Mouse (Mus musculus) forebrain, embryonic 16.5 days (tissue): ENCODE measurements around the gene Phactr1. TPM values are rescaled to one million over a fixed set of nuclear protein-coding genes. Genes with fewer than 3 reads are reported as not detected.

Source experiments
- ATAC-seq: fragments of 200-750 bp; cut with Nextera tagmentation; 2 replicates; pipeline ENCODE4 v1.8.0; 2017; ENCODE audit warnings: mild to moderate bottlenecking, moderate library complexity
- H3K27ac ChIP-seq: fragments of 300-500 bp; sonication (generic); 2 replicates; pipeline ENCODE4 v1.5.1; 2014; ENCODE audit warnings: low read length, control low read depth
- H3K27me3 ChIP-seq: fragments of 300-500 bp; sonication (generic); replicated peaks from 2 replicates; pipeline ENCODE4 v1.6.1; 2014; ENCODE audit warnings: low read length; ENCODE audit not compliant: control insufficient read depth, insufficient read depth
- H3K36me3 ChIP-seq: fragments of 300-500 bp; sonication (generic); 2 replicates; pipeline ENCODE4 v1.6.1; 2014; ENCODE audit not compliant: control insufficient read depth, insufficient read depth
- H3K4me1 ChIP-seq: fragments of 300-500 bp; sonication (generic); replicated peaks from 2 replicates; pipeline ENCODE4 v1.6.1; 2014; ENCODE audit warnings: low read length; ENCODE audit not compliant: control insufficient read depth, insufficient read depth
- H3K4me2 ChIP-seq: fragments of 300-500 bp; sonication (generic); 2 replicates; pipeline ENCODE4 v1.6.1; 2014; ENCODE audit warnings: mild to moderate bottlenecking, low read length, control low read depth
- H3K4me3 ChIP-seq: fragments of 300-500 bp; sonication (generic); replicated peaks from 2 replicates; pipeline ENCODE4 v1.5.1; 2014; ENCODE audit warnings: mild to moderate bottlenecking, low read length, control low read depth
- H3K9ac ChIP-seq: fragments of 300-500 bp; sonication (generic); replicated peaks from 2 replicates; pipeline ENCODE4 v1.6.1; 2014; ENCODE audit warnings: low read depth, low read length, control low read depth
- H3K9me3 ChIP-seq: fragments of 300-500 bp; sonication (generic); 2 replicates; pipeline ENCODE4 v1.6.1; 2016; ENCODE audit warnings: low read length; ENCODE audit not compliant: control insufficient read depth
- WGBS: fragments of 180-500 bp; shearing (Covaris S2); extraction: QIAGEN DNeasy Blood & Tissue Kit; methylation state at CpG from one replicate; pipeline ENCODE4 v1.1.7; 2014; 5-methylcytosine and 5-hydroxymethylcytosine counted together
- polyA plus RNA-seq: library from polyadenylated mRNA; unstranded; fragments of >200 nt; fragmentation: Nextera tagmentation; extraction: Ambion mirVana; gene quantifications from 2 replicates; pipeline ENCODE4 v1.2.1, GENCODE M21; 2015

The Phactr1 gene
- polyA plus RNA-seq, 1 experiment from 2014 or later, result 82.7 TPM

DNA sequence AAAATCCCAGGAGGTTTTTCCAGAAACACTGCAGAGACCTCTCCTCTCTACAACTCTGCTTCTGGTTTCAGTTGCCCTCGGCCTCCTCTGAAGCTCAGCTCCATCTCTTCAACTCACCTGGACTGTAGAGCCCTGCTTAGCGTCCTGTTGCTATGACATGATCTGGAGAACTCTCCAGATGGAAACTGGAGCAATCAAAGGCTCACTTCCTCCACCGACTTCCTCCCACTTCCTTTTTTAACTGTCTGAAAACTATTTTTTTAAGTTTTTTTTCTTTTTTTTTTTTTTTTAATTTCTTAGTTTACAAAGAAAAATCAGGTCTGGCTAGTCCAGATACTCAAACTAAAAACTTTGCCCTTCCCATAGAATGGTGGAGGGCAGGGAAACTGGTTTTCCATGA is 318.9 kb downstream of the Phactr1 start:
- Histone ChIP-seq H3K9ac (no peak overlapping the region), H3K27ac (no peak overlapping the region), H3K9me3 (no peaks in the 10 kb centered on the region), H3K36me3 (no peaks in the 10 kb centered on the region), H3K4me2 (no peak overlapping the region), H3K27me3 (no peaks in the 10 kb centered on the region), H3K4me3 (no peak overlapping the region), H3K4me1 (peaks cover 3% of the 10 kb centered on the region; the same call in 1 of the 2 replicates)
- WGBS, result 79% methylated on average over 3 of the region's 3 CpGs
- no peak for ATAC-seq

- Histone ChIP-seq H3K27me3 (no peaks in the 10 kb centered on the region), H3K9ac (no peak overlapping the region), H3K4me2 (no peak overlapping the region), H3K36me3 (no peaks in the 10 kb centered on the region), H3K27ac (no peak overlapping the region), H3K9me3 (no peaks in the 10 kb centered on the region), H3K4me1 (peaks cover 3% of the 10 kb centered on the region; the same call in 1 of the 2 replicates), H3K4me3 (no peak overlapping the region)
- 39% methylated on average over 3 of the region's 3 CpGs for WGBS
- no peak for ATAC-seq
These were observed 324.7 kb downstream of the Phactr1 start for GRCm38 (mm10) chr13:43005131-43005579.

- WGBS, result 58% methylated on average over 5 of the region's 5 CpGs
- ATAC-seq, result no peak
These were observed 328.0 kb downstream of the Phactr1 start for GRCm38 (mm10) chr13:43008466-43008865.

DNA sequence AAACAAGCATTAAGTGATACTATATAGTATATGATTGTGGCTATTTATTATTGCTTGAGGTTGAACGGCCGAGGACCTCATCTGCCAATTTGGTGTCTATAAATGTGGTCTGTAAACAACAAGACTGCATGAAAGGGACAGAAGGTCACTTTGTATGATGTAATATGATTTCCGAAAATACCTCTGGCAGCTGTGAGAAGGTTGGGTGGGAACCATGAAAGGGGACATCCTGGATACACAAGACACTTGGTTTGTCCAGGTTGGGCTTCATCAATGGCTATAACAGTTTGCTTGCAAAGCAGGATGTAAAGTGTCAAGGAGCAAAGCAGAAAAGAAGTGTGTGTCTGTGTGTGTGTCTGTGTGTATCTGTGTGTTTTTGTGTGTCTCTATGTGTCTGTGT is 329.2 kb downstream of the Phactr1 start:
- Histone ChIP-seq H3K27ac (no peak overlapping the region), H3K36me3 (no peaks in the 10 kb centered on the region), H3K4me3 (no peak overlapping the region), H3K27me3 (no peaks in the 10 kb centered on the region), H3K9me3 (no peaks in the 10 kb centered on the region), H3K4me1 (peaks cover 6% of the 10 kb centered on the region; the same call in 1 of the 2 replicates), H3K4me2 (no peak overlapping the region), H3K9ac (no peak overlapping the region)
- WGBS, result 90% methylated on average over 3 of the region's 3 CpGs
- ATAC-seq, result no peak

More at GRCm38 (mm10) chr13:43008466-43008865, 328.0 kb downstream of the Phactr1 start:
- Histone ChIP-seq H3K27me3 (no peaks in the 10 kb centered on the region), H3K36me3 (no peaks in the 10 kb centered on the region), H3K4me3 (no peak overlapping the region), H3K4me1 (peaks cover 6% of the 10 kb centered on the region; the same call in 1 of the 2 replicates), H3K9ac (no peak overlapping the region), H3K4me2 (no peak overlapping the region), H3K27ac (no peak overlapping the region), H3K9me3 (no peaks in the 10 kb centered on the region)

DNA sequence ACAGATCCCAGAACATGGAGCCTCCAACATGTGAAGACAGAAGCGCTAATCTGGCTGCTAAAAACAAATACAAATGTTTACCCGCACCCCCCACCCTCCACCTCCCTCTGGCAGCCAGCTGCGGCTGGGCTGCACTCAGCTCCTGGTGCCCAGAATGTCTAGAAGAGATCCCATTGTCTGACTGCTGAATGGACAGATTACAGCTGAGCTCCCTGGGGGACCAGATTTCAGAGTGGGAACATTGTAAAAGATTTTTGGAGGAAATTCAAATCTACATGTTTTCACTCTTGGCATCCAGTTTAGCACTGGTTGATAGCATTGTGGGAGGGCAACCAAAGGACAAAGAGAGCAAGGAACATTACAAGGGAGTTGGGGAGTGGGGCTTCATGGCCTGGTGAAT is 331.1 kb downstream of the Phactr1 start:
- Histone ChIP-seq H3K36me3 (no peaks in the 10 kb centered on the region), H3K9me3 (no peaks in the 10 kb centered on the region), H3K9ac (no peak overlapping the region), H3K27ac (no peak overlapping the region), H3K4me1 (peaks cover 8% of the 10 kb centered on the region; the same call in 1 of the 2 replicates), H3K27me3 (no peaks in the 10 kb centered on the region), H3K4me3 (no peak overlapping the region), H3K4me2 (no peak overlapping the region)
- ATAC-seq, result 0 out of 2 replicates have a peak, but pooled peaks have one; percentile 63
- 28% methylated on average over 3 of the region's 3 CpGs for WGBS

DNA sequence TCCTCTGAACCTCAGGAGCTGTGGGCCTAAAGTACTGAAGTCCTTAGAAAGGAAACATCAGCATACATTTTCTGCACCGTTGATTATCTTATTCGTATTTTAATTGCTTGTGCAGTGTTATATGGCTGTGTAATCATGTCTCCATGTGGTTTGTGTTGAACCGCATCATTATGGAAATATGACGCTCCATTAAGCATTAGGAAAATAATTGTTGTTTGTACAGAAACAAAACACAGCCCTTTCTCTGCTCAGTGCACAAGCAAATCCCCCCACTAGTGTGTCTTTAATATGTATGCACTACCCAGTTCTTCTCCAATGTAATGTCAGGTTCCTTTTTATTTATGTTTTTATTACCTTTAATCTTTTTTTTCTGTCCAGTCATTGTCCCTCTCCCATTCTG is 333.6 kb downstream of the Phactr1 start:
- no peaks in the 10 kb centered on the region for H3K27me3 ChIP-seq
- no peaks in the 10 kb centered on the region for H3K9me3 ChIP-seq
- no peak for ATAC-seq
- no peak overlapping the region for H3K4me3 ChIP-seq
- no peak overlapping the region for H3K27ac ChIP-seq
- no peaks in the 10 kb centered on the region for H3K36me3 ChIP-seq
- H3K4me2 ChIP-seq, result no peak overlapping the region
- WGBS, result 29% methylated on average over 4 of the region's 4 CpGs
- peaks cover 5% of the 10 kb centered on the region; the same call in 1 of the 2 replicates for H3K4me1 ChIP-seq
- no peak overlapping the region for H3K9ac ChIP-seq

DNA sequence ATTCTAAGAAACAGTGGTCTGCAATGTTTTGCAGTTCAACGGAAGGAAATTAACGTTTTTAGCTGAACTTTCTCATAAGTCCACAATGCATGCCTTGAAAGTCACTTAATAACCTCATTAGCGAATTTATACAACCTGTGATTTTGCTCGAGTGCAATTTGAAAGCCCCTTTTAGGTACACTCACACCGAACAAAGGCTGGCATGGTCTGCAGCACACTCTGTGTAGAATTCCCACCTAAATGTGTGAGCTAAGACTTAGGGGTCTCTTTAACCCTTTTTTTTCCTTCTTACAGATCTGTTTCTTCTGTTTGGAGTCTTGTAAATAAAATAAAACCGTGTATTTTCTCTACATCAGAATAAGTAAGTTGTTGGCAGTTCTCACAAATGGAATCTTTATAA is 335.3 kb downstream of the Phactr1 start:
- no peak overlapping the region for H3K4me3 ChIP-seq
- H3K36me3 ChIP-seq, result no peaks in the 10 kb centered on the region
- no peak overlapping the region for H3K4me2 ChIP-seq
- no peaks in the 10 kb centered on the region for H3K9me3 ChIP-seq
- peaks cover 5% of the 10 kb centered on the region; the same call in 1 of the 2 replicates for H3K4me1 ChIP-seq
- H3K27ac ChIP-seq, result no peak overlapping the region
- 13% methylated on average over 6 of the region's 6 CpGs for WGBS
- no peak overlapping the region for H3K9ac ChIP-seq
- no peak for ATAC-seq
- H3K27me3 ChIP-seq, result no peaks in the 10 kb centered on the region

GRCm38 (mm10) chr13:43018863-43019262 is 338.4 kb downstream of the Phactr1 start:
- WGBS, result 72% methylated on average over 5 of the region's 5 CpGs
- Histone ChIP-seq H3K4me3 (no peak overlapping the region), H3K4me2 (no peak overlapping the region), H3K36me3 (no peaks in the 10 kb centered on the region), H3K9me3 (no peaks in the 10 kb centered on the region), H3K9ac (no peak overlapping the region), H3K4me1 (0 out of 2 replicates have a peak, but pooled peaks cover 2% of the 10 kb centered on the region), H3K27me3 (no peaks in the 10 kb centered on the region), H3K27ac (no peak overlapping the region)
- ATAC-seq, result no peak

DNA sequence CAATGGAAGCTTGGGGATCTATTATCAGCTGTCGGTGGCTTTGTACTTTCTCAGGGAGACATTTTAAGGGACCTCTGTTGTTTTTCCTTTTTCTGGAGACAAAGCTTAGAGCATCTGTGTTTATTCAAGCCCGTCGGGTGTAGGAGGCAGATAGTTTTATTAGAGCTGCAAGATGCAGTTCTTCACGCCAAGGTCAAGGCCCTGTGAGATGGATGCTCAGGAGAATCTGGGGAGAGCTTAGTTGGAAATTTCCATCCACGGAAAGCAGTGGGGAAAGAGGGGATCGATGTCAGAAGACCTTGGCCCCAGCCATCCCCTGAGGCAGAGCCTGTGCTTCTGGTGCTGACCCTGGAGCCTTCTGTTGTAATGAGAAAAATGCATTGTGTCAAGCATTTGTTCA is 340.6 kb downstream of the Phactr1 start:
- no peaks in the 10 kb centered on the region for H3K36me3 ChIP-seq
- H3K4me1 ChIP-seq, result no peaks in the 10 kb centered on the region
- no peak overlapping the region for H3K4me3 ChIP-seq
- H3K9ac ChIP-seq, result no peak overlapping the region
- H3K9me3 ChIP-seq, result peaks cover 2% of the 10 kb centered on the region; the same call in 1 of the 2 replicates
- no peaks in the 10 kb centered on the region for H3K27me3 ChIP-seq
- ATAC-seq, result no peak
- WGBS, result 86% methylated on average over 6 of the region's 6 CpGs
- no peak overlapping the region for H3K27ac ChIP-seq
- H3K4me2 ChIP-seq, result no peak overlapping the region

GRCm38 (mm10) chr13:43023005-43023404 is 342.6 kb downstream of the Phactr1 start:
- WGBS, result 92% methylated on average over 5 of the region's 5 CpGs
- Histone ChIP-seq H3K36me3 (no peaks in the 10 kb centered on the region), H3K4me1 (no peaks in the 10 kb centered on the region), H3K4me3 (no peak overlapping the region), H3K4me2 (no peak overlapping the region), H3K9me3 (peaks cover 2% of the 10 kb centered on the region; the same call in 1 of the 2 replicates), H3K9ac (no peak overlapping the region), H3K27ac (no peak overlapping the region), H3K27me3 (no peaks in the 10 kb centered on the region)
- no peak for ATAC-seq
